Mouse (Mus musculus) hindbrain, embryonic 14.5 days (tissue): ENCODE measurements around the gene Grhl3. TPM values are rescaled to one million over a fixed set of nuclear protein-coding genes. Genes with fewer than 3 reads are reported as not detected.

Experiments
- ATAC-seq: fragments of 200-750 bp; cut with Nextera tagmentation; 2 replicates; pipeline ENCODE4 v1.8.0; 2017; ENCODE audit warnings: moderate number of reproducible peaks, mild to moderate bottlenecking, moderate TSS enrichment, moderate library complexity; ENCODE audit not compliant: low FRiP score
- DNase-seq: peaks from one replicate; pipeline ENCODE4 v3.0.0-alpha.2; 2015; ENCODE audit warnings: low spot score
- H3K27ac ChIP-seq: fragments of 300-500 bp; sonication (generic); 2 replicates; pipeline ENCODE4 v1.5.1; 2014; ENCODE audit warnings: mild to moderate bottlenecking, moderate library complexity
- H3K27me3 ChIP-seq: fragments of 300-500 bp; sonication (generic); 2 replicates; pipeline ENCODE4 v1.6.1; 2014; ENCODE audit warnings: mild to moderate bottlenecking, low read length, mixed read lengths; ENCODE audit not compliant: control insufficient read depth, insufficient read depth
- H3K36me3 ChIP-seq: fragments of 300-500 bp; sonication (generic); replicated peaks from 2 replicates; pipeline ENCODE4 v1.6.1; 2014; ENCODE audit not compliant: control insufficient read depth, insufficient read depth
- H3K4me1 ChIP-seq: fragments of 300-500 bp; sonication (generic); replicated peaks from 2 replicates; pipeline ENCODE4 v1.6.1; 2014; ENCODE audit warnings: antibody characterized with exemption, low read length, mixed read lengths; ENCODE audit not compliant: control insufficient read depth, insufficient read depth
- H3K4me2 ChIP-seq: fragments of 300-500 bp; sonication (generic); replicated peaks from 2 replicates; pipeline ENCODE4 v1.6.1; 2014; ENCODE audit warnings: mild to moderate bottlenecking, moderate library complexity
- H3K4me3 ChIP-seq: fragments of 300-500 bp; sonication (generic); replicated peaks from 2 replicates; pipeline ENCODE4 v1.5.1; 2014; ENCODE audit warnings: mild to moderate bottlenecking, low read length
- H3K9ac ChIP-seq: fragments of 300-500 bp; sonication (generic); 2 replicates; pipeline ENCODE4 v1.6.1; 2014
- H3K9me3 ChIP-seq: fragments of 300-500 bp; sonication (generic); 2 replicates; pipeline ENCODE4 v1.6.1; 2016; ENCODE audit warnings: low read length; ENCODE audit not compliant: control insufficient read depth
- WGBS: fragments of 180-500 bp; shearing (Covaris S2); extraction: QIAGEN DNeasy Blood & Tissue Kit; methylation state at CpG from one replicate; pipeline ENCODE4 v1.1.7; 2014; 5-methylcytosine and 5-hydroxymethylcytosine counted together
- microRNA-seq: library from miRNA; unstranded; fragments of <30 nt; microRNA quantifications from one replicate; pipeline ENCODE4, GENCODE M21; 2016
- polyA plus RNA-seq: library from polyadenylated mRNA; unstranded; fragments of >200 nt; fragmentation: Nextera tagmentation; extraction: Ambion mirVana; gene quantifications from 2 replicates; pipeline ENCODE4 v1.2.1, GENCODE M21; 2014

Gene Grhl3
- polyA plus RNA-seq, 1 experiment from 2014 or later, result 1.0 TPM

GRCm38 (mm10) chr4:135493691-135494520 lies 79.5 kb downstream of the Grhl3 start:
- WGBS, result 1% methylated on average over 33 of the region's 33 CpGs
- Histone ChIP-seq H3K36me3 (peaks cover 17% of the 10 kb centered on the region; the same call in 1 of the 2 replicates), H3K9me3 (no peaks in the 10 kb centered on the region), H3K27ac (peak overlapping the region; percentile 53), H3K4me3 (peak overlapping the region; percentile 51), H3K9ac (peak overlapping the region; percentile 60), H3K27me3 (peaks cover 5% of the 10 kb centered on the region; the same call in 1 of the 2 replicates), H3K4me1 (peaks cover 16% of the 10 kb centered on the region), H3K4me2 (peak overlapping the region; percentile 67)
- ATAC-seq (no peak), DNase-seq (peak; percentile 52)

- H3K27ac ChIP-seq, result peak overlapping the region; percentile 53; the same call in 1 of the 2 replicates
- H3K4me3 ChIP-seq, result peak overlapping the region; percentile 51
- ATAC-seq, result no peak
- peaks cover 23% of the 10 kb centered on the region; the same call in 1 of the 2 replicates for H3K36me3 ChIP-seq
- no peaks in the 10 kb centered on the region for H3K9me3 ChIP-seq
- no peak for DNase-seq
- WGBS, result 52% methylated on average over 4 of the region's 4 CpGs
- H3K27me3 ChIP-seq, result peaks cover 5% of the 10 kb centered on the region; the same call in 1 of the 2 replicates
- peak overlapping the region; percentile 60; the same call in 1 of the 2 replicates for H3K9ac ChIP-seq
- H3K4me1 ChIP-seq, result peaks cover 16% of the 10 kb centered on the region
- peak overlapping the region; percentile 67 for H3K4me2 ChIP-seq
Observed at GRCm38 (mm10) chr4:135493271-135493670, 80.2 kb downstream of the Grhl3 start.

Small RNA genes within 50 kb of the gene (microRNA-seq; reads per million reads assigned to microRNA genes)
- gene Gm25317, result not detected

Other genes starting within 250 kb of the Grhl3 start
- gene Srrm1, start 220.3 kb downstream of the Grhl3 start, polyA plus RNA-seq, result 137 and 146 TPM in 2 replicates
- gene Ncmap, start 175.4 kb downstream of the Grhl3 start, polyA plus RNA-seq, result 0.90 and 1.0 TPM in 2 replicates
- 46.0 and 48.8 TPM in 2 replicates for gene Rcan3, start 139.8 kb downstream of the Grhl3 start, polyA plus RNA-seq
- gene Stpg1, start 78.8 kb downstream of the Grhl3 start, polyA plus RNA-seq, result 0.20 and 0.29 TPM in 2 replicates
- 7.2 and 11.0 TPM in 2 replicates for gene Nipal3, start 78.6 kb downstream of the Grhl3 start, polyA plus RNA-seq
- 0.25 and 0.54 TPM in 2 replicates for gene Ifnlr1, start 112.7 kb upstream of the Grhl3 start, polyA plus RNA-seq
- not detected in 2 replicates for gene Il22ra1, start 154.5 kb upstream of the Grhl3 start, polyA plus RNA-seq
- 0.09 TPM in 1 of 2 replicates, not detected in the other for gene Myom3, start 186.1 kb upstream of the Grhl3 start, polyA plus RNA-seq